Mouse (Mus musculus) limb, embryonic 12.5 days (tissue): Measurements from ENCODE around the gene Vgll4. TPM values are rescaled to one million over a fixed set of nuclear protein-coding genes. Genes with fewer than 3 reads are reported as not detected.

Source experiments
- ATAC-seq: fragments of 200-750 bp; cut with Nextera tagmentation; 2 replicates; pipeline ENCODE4 v1.8.0; 2017; ENCODE audit warnings: low read depth, moderate TSS enrichment; ENCODE audit not compliant: insufficient number of reproducible peaks, insufficient read depth, low FRiP score, low TSS enrichment
- H3K27ac ChIP-seq: fragments of 300-500 bp; sonication (generic); 2 replicates; pipeline ENCODE4 v1.5.1; 2016; ENCODE audit warnings: mild to moderate bottlenecking, moderate library complexity
- H3K27me3 ChIP-seq: fragments of 300-500 bp; sonication (generic); 2 replicates; pipeline ENCODE4 v1.6.1; 2016; ENCODE audit warnings: mild to moderate bottlenecking, moderate library complexity
- H3K36me3 ChIP-seq: fragments of 300-500 bp; sonication (generic); 2 replicates; pipeline ENCODE4 v1.6.1; 2016; ENCODE audit warnings: mild to moderate bottlenecking, moderate library complexity
- H3K4me1 ChIP-seq: fragments of 300-500 bp; sonication (generic); replicated peaks from 2 replicates; pipeline ENCODE4 v1.6.1; 2016
- H3K4me2 ChIP-seq: fragments of 300-500 bp; sonication (generic); 2 replicates; pipeline ENCODE4 v1.6.1; 2016; ENCODE audit warnings: mild to moderate bottlenecking, moderate library complexity
- H3K4me3 ChIP-seq: fragments of 300-500 bp; sonication (generic); replicated peaks from 2 replicates; pipeline ENCODE4 v1.5.1; 2016; ENCODE audit warnings: mild to moderate bottlenecking
- H3K9ac ChIP-seq: fragments of 300-500 bp; sonication (generic); replicated peaks from 2 replicates; pipeline ENCODE4 v1.6.1; 2016; ENCODE audit warnings: mild to moderate bottlenecking, moderate library complexity
- H3K9me3 ChIP-seq: fragments of 300-500 bp; sonication (generic); 2 replicates; pipeline ENCODE4 v1.6.1; 2016; ENCODE audit warnings: mild to moderate bottlenecking, moderate library complexity
- WGBS: fragments of 180-500 bp; shearing (Covaris S2); methylation state at CpG from one replicate; pipeline ENCODE4 v1.1.7; 2016; 5-methylcytosine and 5-hydroxymethylcytosine counted together
- polyA plus RNA-seq: library from polyadenylated mRNA; unstranded; fragments of >200 nt; fragmentation: Nextera tagmentation; extraction: Ambion mirVana; gene quantifications from 2 replicates; pipeline ENCODE4 v1.2.1, GENCODE M21; 2016

Gene Vgll4
- polyA plus RNA-seq, 1 experiment from 2014 or later: 156 TPM

DNA sequence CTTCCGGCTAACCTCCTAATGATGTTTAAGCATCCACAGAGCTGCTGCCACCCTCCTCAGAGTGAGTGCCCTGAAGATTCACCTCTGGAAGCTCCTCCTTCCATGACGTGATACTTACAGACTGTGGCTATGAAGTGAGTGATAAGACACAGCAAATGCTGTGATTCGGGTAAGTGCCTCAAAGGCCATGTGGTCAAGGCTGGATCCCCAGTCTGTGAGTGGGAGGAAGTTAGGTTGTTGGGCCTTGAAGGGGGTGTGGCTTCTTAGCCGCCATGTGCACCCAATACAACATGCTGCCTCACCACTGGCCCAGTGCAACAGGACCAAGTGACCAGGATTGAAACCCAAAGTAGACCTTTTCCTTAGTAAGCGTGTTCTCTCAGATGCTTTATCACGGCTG lies 65.6 kb downstream of the Vgll4 start:
- Histone ChIP-seq H3K9ac (no peak overlapping the region), H3K9me3 (no peaks in the 10 kb centered on the region), H3K27ac (no peak overlapping the region), H3K4me2 (no peak overlapping the region), H3K4me3 (no peak overlapping the region), H3K27me3 (no peaks in the 10 kb centered on the region), H3K36me3 (peaks cover 5% of the 10 kb centered on the region), H3K4me1 (peaks cover 90% of the 10 kb centered on the region)
- ATAC-seq: no peak
- 66% methylated on average over 6 of the region's 6 CpGs for WGBS

DNA sequence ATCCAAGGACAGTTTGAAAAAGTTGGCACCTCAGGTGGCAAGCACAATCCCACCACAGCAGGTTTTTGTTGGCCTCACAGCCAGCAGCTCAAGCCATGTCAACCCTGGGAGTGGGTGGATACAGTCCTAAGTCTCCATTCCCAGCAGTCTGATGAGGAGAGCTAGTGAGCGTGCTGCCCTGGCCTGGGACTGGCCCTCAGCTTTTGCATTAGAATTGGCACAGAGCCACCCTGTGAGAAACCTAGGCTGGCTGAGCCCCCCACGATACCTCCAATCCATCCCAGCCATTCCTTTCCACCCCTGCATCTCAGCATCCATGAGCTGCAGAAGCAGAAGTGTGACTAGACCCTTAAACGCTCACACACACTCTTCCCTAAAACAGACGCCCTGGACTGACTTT lies 67.9 kb downstream of the Vgll4 start:
- Histone ChIP-seq H3K9ac (no peak overlapping the region; the same call in 1 of the 2 replicates), H3K4me1 (peaks cover 80% of the 10 kb centered on the region), H3K27ac (peak overlapping the region; percentile 91), H3K27me3 (no peaks in the 10 kb centered on the region), H3K4me2 (peak overlapping the region; percentile 42), H3K4me3 (no peak overlapping the region), H3K36me3 (peaks cover 27% of the 10 kb centered on the region), H3K9me3 (no peaks in the 10 kb centered on the region)
- 11% methylated on average over 4 of the region's 4 CpGs for WGBS
- ATAC-seq: no peak

DNA sequence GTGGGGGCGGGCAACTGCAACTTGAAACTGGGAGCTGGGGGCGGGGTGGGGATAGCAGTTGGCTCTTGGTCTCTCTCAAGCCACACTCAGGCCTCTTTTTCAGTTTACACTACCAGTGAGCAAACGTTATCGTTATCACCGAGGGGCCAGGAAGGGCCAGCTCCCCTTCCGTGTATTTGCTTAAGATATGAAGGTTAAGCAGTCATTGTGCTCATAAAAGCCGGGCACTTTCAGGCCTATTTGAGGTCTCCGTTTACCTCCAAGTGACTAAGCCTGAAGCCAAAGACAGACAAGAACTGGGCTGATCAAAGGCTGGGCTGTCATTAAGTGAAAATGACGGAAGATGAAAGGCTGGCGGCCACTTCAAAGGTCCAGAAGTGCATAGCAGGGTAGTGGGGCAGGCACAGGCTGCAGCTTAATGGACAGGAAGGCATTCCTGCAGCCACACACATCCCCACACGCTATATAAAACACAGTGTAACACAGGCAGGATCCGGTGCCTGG lies 68.4 kb downstream of the Vgll4 start:
- peaks cover 74% of the 10 kb centered on the region for H3K4me1 ChIP-seq
- ATAC-seq: peak; percentile 45; the same call in 1 of the 2 replicates
- peak overlapping the region; percentile 42 for H3K4me2 ChIP-seq
- no peaks in the 10 kb centered on the region for H3K27me3 ChIP-seq
- H3K27ac ChIP-seq: peak overlapping the region; percentile 91
- H3K9ac ChIP-seq: no peak overlapping the region; the same call in 1 of the 2 replicates
- H3K4me3 ChIP-seq: no peak overlapping the region
- H3K9me3 ChIP-seq: no peaks in the 10 kb centered on the region
- WGBS: 2% methylated on average over 12 of the region's 12 CpGs
- H3K36me3 ChIP-seq: peaks cover 32% of the 10 kb centered on the region

- Histone ChIP-seq H3K27me3 (no peaks in the 10 kb centered on the region), H3K9ac (no peak overlapping the region; the same call in 1 of the 2 replicates), H3K9me3 (no peaks in the 10 kb centered on the region), H3K4me3 (peak overlapping the region; percentile 22), H3K4me1 (peaks cover 63% of the 10 kb centered on the region), H3K36me3 (peaks cover 40% of the 10 kb centered on the region), H3K4me2 (peak overlapping the region; percentile 42), H3K27ac (peak overlapping the region; percentile 91)
- no peak for ATAC-seq
- WGBS: 14% methylated on average over 10 of the region's 10 CpGs
Measured at GRCm38 (mm10) chr6:114900194-114900593, 69.6 kb downstream of the Vgll4 start.

DNA sequence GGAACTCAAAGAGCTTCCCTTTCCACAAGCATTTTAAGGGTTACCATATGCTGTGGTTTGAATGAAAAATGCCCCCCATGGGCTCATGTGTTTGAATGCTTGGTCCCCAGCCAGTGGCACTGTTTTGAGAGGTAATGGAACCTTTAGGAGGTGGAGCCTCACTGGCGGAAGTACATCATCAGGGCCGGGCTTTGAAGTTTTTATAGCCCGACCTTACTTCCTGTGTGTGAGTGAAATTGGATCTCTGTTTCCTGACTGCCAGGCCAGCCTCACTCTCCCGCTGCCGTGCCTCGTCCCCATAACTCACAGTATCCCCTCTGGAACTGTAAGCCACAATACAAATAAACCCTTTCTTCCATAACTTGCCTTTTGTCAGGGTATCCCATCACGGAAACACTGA lies 70.1 kb downstream of the Vgll4 start:
- peak; percentile 50; the same call in 1 of the 2 replicates for ATAC-seq
- no peaks in the 10 kb centered on the region for H3K9me3 ChIP-seq
- peaks cover 42% of the 10 kb centered on the region for H3K36me3 ChIP-seq
- H3K27ac ChIP-seq: peak overlapping the region; percentile 91
- peak overlapping the region; percentile 42 for H3K4me2 ChIP-seq
- H3K27me3 ChIP-seq: no peaks in the 10 kb centered on the region
- WGBS: 6% methylated on average over 7 of the region's 7 CpGs
- peak overlapping the region; percentile 22 for H3K4me3 ChIP-seq
- peaks cover 61% of the 10 kb centered on the region for H3K4me1 ChIP-seq
- H3K9ac ChIP-seq: no peak overlapping the region; the same call in 1 of the 2 replicates

- Histone ChIP-seq H3K4me2 (no peak overlapping the region), H3K4me3 (no peak overlapping the region), H3K9ac (no peak overlapping the region), H3K27me3 (no peaks in the 10 kb centered on the region), H3K4me1 (peaks cover 61% of the 10 kb centered on the region), H3K36me3 (peaks cover 45% of the 10 kb centered on the region), H3K9me3 (no peaks in the 10 kb centered on the region), H3K27ac (peak overlapping the region; percentile 91)
- no peak for ATAC-seq
- 94% methylated on average over 4 of the region's 4 CpGs for WGBS
Measured at GRCm38 (mm10) chr6:114898949-114899348, 70.8 kb downstream of the Vgll4 start.

- peaks cover 61% of the 10 kb centered on the region for H3K4me1 ChIP-seq
- no peak for ATAC-seq
- H3K27me3 ChIP-seq: no peaks in the 10 kb centered on the region
- no peaks in the 10 kb centered on the region for H3K9me3 ChIP-seq
- no peak overlapping the region for H3K4me2 ChIP-seq
- no peak overlapping the region for H3K4me3 ChIP-seq
- WGBS: 93% methylated on average over 2 of the region's 2 CpGs
- H3K9ac ChIP-seq: no peak overlapping the region
- H3K36me3 ChIP-seq: peaks cover 45% of the 10 kb centered on the region
- H3K27ac ChIP-seq: no peak overlapping the region
Measured at GRCm38 (mm10) chr6:114896281-114896680, 73.5 kb downstream of the Vgll4 start.

- 91% methylated on average over 7 of the region's 7 CpGs for WGBS
- Histone ChIP-seq H3K9ac (no peak overlapping the region), H3K27me3 (no peaks in the 10 kb centered on the region), H3K4me3 (no peak overlapping the region), H3K4me2 (no peak overlapping the region), H3K36me3 (peaks cover 51% of the 10 kb centered on the region), H3K27ac (no peak overlapping the region), H3K9me3 (no peaks in the 10 kb centered on the region), H3K4me1 (peaks cover 61% of the 10 kb centered on the region)
- ATAC-seq: no peak
Measured at GRCm38 (mm10) chr6:114895191-114895590, 74.6 kb downstream of the Vgll4 start.

DNA sequence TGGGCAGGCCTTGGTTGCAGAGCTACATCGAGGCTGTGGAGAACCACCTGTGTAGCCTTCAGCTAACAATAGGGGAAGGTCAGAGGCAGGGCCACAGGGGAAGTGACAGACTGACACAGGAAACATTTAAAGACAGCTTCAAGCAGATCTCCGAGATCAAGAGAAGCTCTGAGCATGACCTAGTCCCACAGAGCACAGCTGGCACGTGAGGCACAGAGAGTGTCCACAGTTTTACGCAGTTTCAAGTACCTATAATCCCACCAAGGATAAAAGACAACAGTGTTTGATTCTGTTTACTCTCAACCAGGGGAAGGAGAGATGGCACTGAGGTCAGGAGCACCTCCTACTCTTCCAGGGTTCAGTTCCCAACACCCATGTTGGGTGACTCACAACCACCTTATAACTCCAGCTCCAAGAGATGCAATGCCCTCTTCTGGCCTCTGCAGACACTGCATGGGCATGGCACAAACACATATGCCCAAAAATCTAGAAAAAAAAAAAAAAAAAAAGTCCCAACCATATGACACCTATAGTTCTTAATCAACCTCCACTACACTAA lies 75.2 kb downstream of the Vgll4 start:
- no peak overlapping the region for H3K4me2 ChIP-seq
- H3K4me3 ChIP-seq: no peak overlapping the region
- H3K4me1 ChIP-seq: peaks cover 57% of the 10 kb centered on the region
- H3K9ac ChIP-seq: no peak overlapping the region
- 53% methylated on average over 4 of the region's 4 CpGs for WGBS
- H3K9me3 ChIP-seq: no peaks in the 10 kb centered on the region
- no peak for ATAC-seq
- H3K27ac ChIP-seq: peak overlapping the region; percentile 50; the same call in 1 of the 2 replicates
- H3K36me3 ChIP-seq: peaks cover 52% of the 10 kb centered on the region
- H3K27me3 ChIP-seq: no peaks in the 10 kb centered on the region

- H3K36me3 ChIP-seq: peaks cover 50% of the 10 kb centered on the region
- 79% methylated on average over 20 of the region's 20 CpGs for WGBS
- H3K4me1 ChIP-seq: peaks cover 58% of the 10 kb centered on the region
- no peak overlapping the region for H3K4me3 ChIP-seq
- H3K27ac ChIP-seq: peak overlapping the region; percentile 42; the same call in 1 of the 2 replicates
- no peak for ATAC-seq
- H3K4me2 ChIP-seq: no peak overlapping the region
- H3K9me3 ChIP-seq: no peaks in the 10 kb centered on the region
- no peaks in the 10 kb centered on the region for H3K27me3 ChIP-seq
- 0 out of 2 replicates have a peak overlapping the region, but pooled peaks have one; percentile 13 for H3K9ac ChIP-seq
Measured at GRCm38 (mm10) chr6:114893427-114894209, 76.2 kb downstream of the Vgll4 start.

GRCm38 (mm10) chr6:114892363-114892762 lies 77.4 kb downstream of the Vgll4 start:
- no peak; the same call in 1 of the 2 replicates for ATAC-seq
- H3K27me3 ChIP-seq: no peaks in the 10 kb centered on the region
- H3K4me1 ChIP-seq: peaks cover 70% of the 10 kb centered on the region
- H3K36me3 ChIP-seq: peaks cover 51% of the 10 kb centered on the region
- no peaks in the 10 kb centered on the region for H3K9me3 ChIP-seq
- H3K27ac ChIP-seq: peak overlapping the region; percentile 76
- 48% methylated on average over 6 of the region's 6 CpGs for WGBS
- 0 out of 2 replicates have a peak overlapping the region, but pooled peaks have one; percentile 35 for H3K9ac ChIP-seq
- no peak overlapping the region for H3K4me3 ChIP-seq
- peak overlapping the region; percentile 21 for H3K4me2 ChIP-seq
